Mouse (Mus musculus) adrenal gland, postnatal 4 days (tissue): Measurements from ENCODE around the gene Ppp1cc. TPM values are rescaled to one million over a fixed set of nuclear protein-coding genes. Genes with fewer than 3 reads are reported as not detected.
"Not testable (repeated sequence)": the region's sequence is repeated elsewhere in the genome, so short reads cannot be mapped to it uniquely, and the experiment has no call there.

Source experiments
- DNase-seq, 2 experiments: peaks; one replicate each; pipeline ENCODE4 v3.0.0; 2021 to 2022; ENCODE audit warnings: low spot score in 2 of 2, mixed read lengths in 2 of 2
- total RNA-seq, 2 experiments: library from RNA; stranded (reverse); gene quantifications; 2 replicates each; pipeline ENCODE4 v1.2.3; 2021

Gene Ppp1cc
- total RNA-seq, 2 experiments from 2014 or later, result 211 to 221 TPM

GRCm38 (mm10) chr5:122164011-122164410, 5.9 kb downstream of the Ppp1cc start:
- no peak for DNase-seq

- no peak for DNase-seq
Measured at GRCm38 (mm10) chr5:122165233-122165915, 7.3 kb downstream of the Ppp1cc start.

- no peak for DNase-seq
Measured at GRCm38 (mm10) chr5:122166636-122167161, 8.6 kb downstream of the Ppp1cc start.

GRCm38 (mm10) chr5:122168344-122169069, 10.4 kb downstream of the Ppp1cc start:
- no peak for DNase-seq

- DNase-seq, result no peak
Measured at GRCm38 (mm10) chr5:122171058-122171457, 13.0 kb downstream of the Ppp1cc start.

GRCm38 (mm10) chr5:122175402-122175801, 17.3 kb downstream of the Ppp1cc start:
- DNase-seq, result no peak

GRCm38 (mm10) chr5:122175961-122176360, 17.9 kb downstream of the Ppp1cc start:
- DNase-seq, result no peak

- peak in 1 of 2 experiments; percentile 39 for DNase-seq
Measured at GRCm38 (mm10) chr5:122176398-122176797, 18.3 kb downstream of the Ppp1cc start.

- no peak for DNase-seq
Measured at GRCm38 (mm10) chr5:122179665-122180064, 21.6 kb downstream of the Ppp1cc start.

GRCm38 (mm10) chr5:122184283-122184806, 26.3 kb downstream of the Ppp1cc start:
- DNase-seq, result no peak

- DNase-seq, result not testable (repeated sequence)
Measured at GRCm38 (mm10) chr5:122184858-122185257, 26.8 kb downstream of the Ppp1cc start.

GRCm38 (mm10) chr5:122189115-122189514, 31.0 kb downstream of the Ppp1cc start:
- DNase-seq, result no peak

GRCm38 (mm10) chr5:122190465-122190864, 32.4 kb downstream of the Ppp1cc start:
- no peak for DNase-seq

- DNase-seq, result no peak
Measured at GRCm38 (mm10) chr5:122191269-122192063, 33.4 kb downstream of the Ppp1cc start.

- no peak for DNase-seq
Measured at GRCm38 (mm10) chr5:122192347-122192746, 34.3 kb downstream of the Ppp1cc start.

- no peak for DNase-seq
Measured at GRCm38 (mm10) chr5:122200872-122201271, 42.8 kb downstream of the Ppp1cc start.

- DNase-seq, result no peak
Measured at GRCm38 (mm10) chr5:122201904-122202303, 43.8 kb downstream of the Ppp1cc start.

- DNase-seq, result no peak
Measured at GRCm38 (mm10) chr5:122204180-122204579, 46.1 kb downstream of the Ppp1cc start.

GRCm38 (mm10) chr5:122206475-122206874, 48.4 kb downstream of the Ppp1cc start, which contains the start of gene Hvcn1:
TSS of gene Hvcn1 (plus strand) at chr5:122206804.
- DNase-seq, result no peak

- no peak for DNase-seq
Measured at GRCm38 (mm10) chr5:122208909-122209308, 50.8 kb downstream of the Ppp1cc start.
